Mouse (Mus musculus): ENCODE data around the gene Ptov1. TPM values are rescaled to one million over a fixed set of nuclear protein-coding genes. Genes with fewer than 3 reads are reported as not detected.
A peak's percentile ranks its signal among the peaks of the same experiment; 100 is the strongest.

Gene Ptov1
- total RNA-seq, 2 experiments from 2014 or later = 286 to 287 TPM

GRCm38 (mm10) chr7:44863210-44863609, 6.4 kb downstream of the Ptov1 start:
- intact Hi-C loops (cut with DNase I) = no loop called here
- no peak for DNase-seq (ENCODE audit: low spot score in 2 of 2)

DNA sequence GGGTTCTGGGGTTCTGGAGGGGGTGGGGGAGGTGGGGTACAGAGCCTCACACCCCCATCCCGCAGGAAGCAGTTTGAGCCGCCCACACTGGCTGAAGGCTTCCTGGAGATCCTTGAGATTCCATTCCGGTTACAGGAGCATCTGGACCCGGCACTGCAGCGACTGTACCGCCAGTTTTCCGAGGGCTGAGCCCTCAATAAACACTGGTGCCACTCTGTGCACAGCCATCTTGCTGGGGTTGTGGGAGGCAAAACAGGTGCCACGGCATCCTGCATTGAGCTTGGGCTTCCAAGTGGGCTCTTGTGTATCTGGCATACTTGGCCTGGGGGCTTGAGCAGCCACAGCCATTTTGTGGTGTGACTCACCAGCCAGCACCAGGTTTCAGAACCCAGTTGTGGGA, 7.2 kb downstream of the Ptov1 start:
- intact Hi-C loops (cut with DNase I) = no loop called here
- DNase-seq (ENCODE audit: low spot score in 2 of 2) = no peak

DNA sequence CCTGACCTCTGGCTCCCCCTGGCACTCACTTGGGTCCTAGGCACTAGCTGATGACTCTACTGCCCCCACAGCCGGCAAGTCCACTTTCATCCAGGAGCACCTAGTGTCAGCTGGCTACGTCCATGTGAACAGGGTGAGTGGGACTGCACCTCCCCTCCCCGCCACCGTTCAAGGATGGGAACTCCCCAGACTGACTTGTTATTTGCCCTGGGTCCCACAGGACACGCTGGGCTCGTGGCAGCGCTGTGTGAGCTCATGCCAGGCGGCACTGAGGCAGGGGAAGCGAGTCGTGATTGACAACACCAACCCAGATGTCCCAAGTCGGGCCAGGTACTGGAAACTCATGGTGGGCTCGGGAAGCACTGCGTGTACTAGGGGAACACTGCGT, 8.2 kb downstream of the Ptov1 start:
- DNase-seq (ENCODE audit: low spot score in 2 of 2) = no peak
- intact Hi-C loops (cut with DNase I) = no loop called here

DNA sequence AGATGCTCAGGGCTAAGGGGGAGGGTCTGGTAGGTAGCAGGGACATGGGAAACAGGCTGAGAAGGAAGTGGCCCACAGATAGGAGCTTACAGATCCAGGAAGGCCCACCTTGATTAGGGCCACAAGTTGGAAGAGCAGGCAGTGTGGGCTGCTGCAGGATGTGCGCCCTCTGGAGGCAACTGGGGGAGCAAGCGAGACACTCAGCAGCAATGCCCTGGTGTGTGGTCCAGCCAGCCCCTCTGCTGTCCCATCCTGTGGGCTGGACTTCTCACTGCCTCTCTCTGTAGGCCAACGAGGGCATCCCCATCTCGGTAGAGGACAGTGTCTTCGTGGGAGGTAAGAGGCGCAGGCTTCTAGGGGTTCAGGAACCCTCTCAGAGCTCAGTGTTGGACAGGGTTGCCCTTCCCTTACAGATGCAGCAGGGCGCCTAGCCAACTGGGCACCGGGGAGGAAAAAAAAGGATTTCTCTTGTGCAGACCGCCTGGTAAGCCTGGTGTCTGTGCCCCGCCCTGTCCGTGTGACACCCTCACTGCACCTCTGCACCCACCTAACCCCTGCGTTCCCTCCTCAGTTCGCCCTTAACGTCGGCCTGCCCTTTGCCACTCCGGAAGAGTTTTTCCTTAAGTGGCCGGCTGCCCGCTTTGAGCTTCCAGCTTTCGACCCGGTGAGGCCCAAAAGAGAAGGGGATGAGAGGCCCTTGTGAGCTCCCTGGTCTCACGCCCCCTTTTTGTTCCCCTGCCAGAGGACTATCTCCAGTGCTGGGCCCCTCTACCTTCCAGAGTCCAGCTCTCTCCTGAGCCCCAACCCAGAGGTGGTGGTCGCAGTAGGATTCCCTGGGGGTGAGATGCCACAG, 8.8 kb downstream of the Ptov1 start:
- intact Hi-C loops (cut with DNase I) = no loop called here

GRCm38 (mm10) chr7:44859896-44860295, 9.7 kb downstream of the Ptov1 start:
- intact Hi-C loops (cut with DNase I) = no loop called here
- no peak for DNase-seq (ENCODE audit: low spot score in 2 of 2)

More for the DNA sequence above, 8.8 kb downstream of the Ptov1 start:
- DNase-seq (ENCODE audit: low spot score in 2 of 2) = peak in 1 of 2 experiments; percentile 57

GRCm38 (mm10) chr7:44857905-44858304, 11.7 kb downstream of the Ptov1 start:
- DNase-seq (ENCODE audit: low spot score in 2 of 2) = no peak
- intact Hi-C loops (cut with DNase I) = loop anchor here (1.0 kb wide), 1 partner anchor 11 kb away; the partner anchor contains the start of gene Ptov1

DNA sequence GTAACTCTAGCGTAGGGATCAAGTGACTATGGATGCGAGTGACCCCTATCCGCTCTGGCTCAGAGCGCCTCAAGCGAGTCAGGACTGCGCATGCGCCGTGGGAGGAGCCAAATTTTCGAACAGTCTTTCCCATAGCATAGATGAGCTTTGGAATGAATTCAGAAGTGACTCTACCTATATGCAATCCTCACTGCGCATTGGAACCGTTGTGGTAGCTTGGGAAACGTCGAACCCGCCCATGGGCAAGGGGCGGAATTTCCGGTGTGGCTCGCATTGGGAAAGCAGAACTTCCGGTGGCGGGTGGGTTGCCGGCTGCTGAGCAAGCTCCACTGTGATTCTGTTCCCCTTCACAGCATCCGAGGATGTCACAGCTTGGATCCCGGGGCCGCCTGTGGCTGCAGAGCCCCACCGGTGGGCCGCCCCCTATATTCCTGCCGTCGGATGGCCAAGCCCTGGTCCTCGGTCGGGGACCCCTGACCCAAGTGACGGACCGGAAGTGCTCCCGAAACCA, 12.5 kb downstream of the Ptov1 start, which contains the start of gene Pnkp:
Gene Pnkp (plus strand): TSS at position 98 of the 511 bp plus-strand sequence.
- DNase-seq (ENCODE audit: low spot score in 2 of 2) = peak; percentile 92 to 97
- intact Hi-C loops (cut with DNase I) = loop anchor here (1.0 kb wide), 1 partner anchor 12 kb away; the partner anchor contains the start of gene Ptov1

DNA sequence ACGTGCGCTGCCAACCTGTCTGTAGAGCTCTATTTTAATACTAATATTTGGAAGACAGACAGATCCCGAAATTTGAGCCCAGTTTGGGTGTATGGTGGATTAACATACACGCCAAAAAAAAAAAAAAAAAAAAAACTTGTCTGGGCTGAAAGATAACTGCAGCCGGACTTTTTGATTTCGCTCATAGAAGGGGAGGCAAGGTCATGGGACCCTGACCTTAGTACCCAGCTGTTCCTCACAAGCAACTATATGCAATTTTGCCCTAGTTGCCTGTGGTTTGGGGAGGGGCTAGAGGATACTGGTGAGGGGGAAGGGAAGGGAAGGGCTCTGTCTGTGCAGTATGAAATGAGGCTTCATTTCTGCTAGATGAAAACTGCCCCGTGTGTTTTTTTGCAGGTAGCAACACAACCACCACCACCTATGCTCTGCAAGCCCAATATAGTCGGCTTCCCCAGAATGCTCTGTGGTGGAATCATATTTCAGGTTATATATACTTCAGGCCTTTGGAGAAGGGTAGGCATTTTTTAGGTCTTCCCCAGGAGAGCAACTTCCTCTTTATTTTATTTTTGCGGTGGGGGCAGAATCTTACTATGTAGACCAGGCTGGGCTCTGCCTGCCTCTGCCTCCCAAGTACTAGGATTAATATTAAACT, 13.2 kb downstream of the Ptov1 start:
- intact Hi-C loops (cut with DNase I) = no loop called here
- no peak for DNase-seq (ENCODE audit: low spot score in 2 of 2)

DNA sequence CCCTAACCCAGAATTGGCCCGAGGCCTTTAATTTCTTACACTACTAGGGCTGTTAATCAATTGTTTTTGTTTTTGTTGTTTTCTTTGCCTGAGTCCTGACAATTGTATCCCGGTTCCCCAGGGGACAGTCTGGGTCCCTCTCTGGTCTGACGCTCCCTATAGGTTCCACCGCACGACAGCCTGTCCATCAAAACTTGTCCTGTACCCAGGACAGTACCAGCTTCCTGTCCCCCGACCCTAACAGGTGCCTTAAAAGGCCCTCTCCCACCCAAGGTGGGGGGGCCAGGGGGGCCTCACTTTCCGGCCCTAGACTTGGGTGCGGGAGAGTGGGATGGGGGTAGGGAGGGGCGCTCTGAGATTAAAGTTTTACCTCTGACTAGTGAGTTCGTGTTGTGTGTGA, 14.6 kb downstream of the Ptov1 start:
- no peak for DNase-seq (ENCODE audit: low spot score in 2 of 2)
- intact Hi-C loops (cut with DNase I) = no loop called here

DNA sequence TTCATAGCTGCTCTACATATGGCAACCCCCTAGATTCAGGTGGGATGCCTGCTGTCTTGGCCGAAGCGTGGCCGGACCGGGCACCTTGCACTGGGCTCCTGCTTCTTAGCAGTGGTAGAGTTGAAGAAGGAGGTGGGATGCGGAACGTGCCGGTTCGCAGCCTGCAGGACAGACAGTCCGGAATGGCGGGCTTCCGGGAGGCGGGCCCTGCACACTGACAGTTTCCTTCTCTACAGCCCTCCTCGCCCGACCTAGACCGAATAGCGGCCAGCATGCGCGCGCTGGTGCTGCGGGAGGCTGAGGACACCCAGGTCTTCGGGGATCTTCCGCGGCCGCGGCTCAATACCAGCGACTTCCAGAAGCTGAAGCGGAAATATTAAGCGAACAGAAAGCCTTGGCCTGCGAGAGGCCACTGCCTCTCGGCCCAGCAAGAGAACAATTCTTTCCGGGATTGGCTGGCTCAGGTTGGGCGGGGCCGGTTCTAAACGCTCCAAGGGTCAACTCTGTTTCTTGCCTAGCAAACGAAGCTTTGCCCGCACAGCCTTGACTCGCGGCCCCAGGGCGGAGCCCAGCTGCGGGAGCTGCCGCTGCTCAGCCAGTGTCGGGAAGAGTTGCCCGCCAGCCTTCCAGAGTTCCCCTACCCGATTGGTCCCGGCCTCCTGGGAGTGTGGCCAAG, 15.1 kb downstream of the Ptov1 start:
- intact Hi-C loops (cut with DNase I) = no loop called here

GRCm38 (mm10) chr7:44853596-44854355, 15.8 kb downstream of the Ptov1 start:
- DNase-seq (ENCODE audit: low spot score in 2 of 2) = no peak
- intact Hi-C loops (cut with DNase I) = no loop called here

More for the DNA sequence above, 15.1 kb downstream of the Ptov1 start:
- DNase-seq (ENCODE audit: low spot score in 2 of 2) = peak; percentile 70 to 75

DNA sequence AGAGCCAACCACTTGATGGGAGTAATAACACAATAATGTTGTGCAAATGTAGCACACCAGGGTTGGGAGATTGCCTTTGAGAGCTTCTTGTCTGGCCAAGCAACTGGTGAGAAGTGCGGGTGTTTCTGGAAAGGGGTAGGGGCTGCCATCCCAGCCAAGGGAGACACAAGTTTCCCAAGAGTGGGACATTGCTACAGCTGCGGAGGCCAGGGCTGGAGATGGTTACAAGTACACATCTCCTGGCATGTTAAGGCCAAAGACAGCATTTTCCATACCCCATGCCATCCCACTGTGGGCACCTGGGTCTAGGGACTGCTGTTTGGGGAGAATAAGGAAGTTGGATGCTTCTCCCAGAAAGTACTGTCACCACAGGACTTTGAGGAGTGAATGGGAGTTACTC, 16.5 kb downstream of the Ptov1 start:
- DNase-seq (ENCODE audit: low spot score in 2 of 2) = no peak
- intact Hi-C loops (cut with DNase I) = no loop called here

DNA sequence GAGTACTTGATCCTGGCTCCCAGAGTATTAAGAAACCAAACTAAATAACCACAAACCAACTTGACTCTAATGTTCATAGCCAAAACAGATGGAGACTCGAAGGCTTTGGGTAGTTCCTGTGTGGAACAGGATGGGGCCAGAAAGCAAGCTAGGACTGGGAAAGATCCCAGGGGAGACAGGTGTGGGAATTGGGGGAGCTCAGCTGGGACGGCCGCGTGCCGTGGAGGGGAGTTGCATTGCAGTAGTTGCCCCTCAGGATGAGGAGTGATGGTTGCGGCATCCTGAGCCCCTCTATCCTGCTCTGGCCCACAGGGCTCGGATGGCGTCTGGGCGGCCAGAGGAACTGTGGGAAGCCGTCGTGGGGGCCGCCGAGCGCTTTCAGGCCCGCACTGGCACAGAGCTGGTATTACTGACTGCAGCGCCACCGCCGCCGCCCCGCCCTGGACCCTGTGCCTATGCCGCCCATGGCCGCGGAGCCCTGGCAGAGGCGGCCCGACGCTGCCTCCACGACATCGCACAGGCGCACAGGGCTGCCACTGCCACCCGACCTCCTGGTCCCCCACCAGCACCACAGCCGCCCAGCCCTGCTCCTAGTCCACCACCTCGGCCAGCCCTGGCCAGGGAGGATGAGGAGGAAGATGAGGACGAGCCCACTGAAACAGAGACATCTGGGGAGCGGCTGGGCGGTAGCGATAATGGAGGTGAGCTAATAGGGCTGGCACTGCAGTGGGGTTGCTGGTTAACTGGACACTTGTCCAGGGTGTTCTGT, 17.1 kb downstream of the Ptov1 start:
- intact Hi-C loops (cut with DNase I) = no loop called here
- no peak for DNase-seq (ENCODE audit: low spot score in 2 of 2)

DNA sequence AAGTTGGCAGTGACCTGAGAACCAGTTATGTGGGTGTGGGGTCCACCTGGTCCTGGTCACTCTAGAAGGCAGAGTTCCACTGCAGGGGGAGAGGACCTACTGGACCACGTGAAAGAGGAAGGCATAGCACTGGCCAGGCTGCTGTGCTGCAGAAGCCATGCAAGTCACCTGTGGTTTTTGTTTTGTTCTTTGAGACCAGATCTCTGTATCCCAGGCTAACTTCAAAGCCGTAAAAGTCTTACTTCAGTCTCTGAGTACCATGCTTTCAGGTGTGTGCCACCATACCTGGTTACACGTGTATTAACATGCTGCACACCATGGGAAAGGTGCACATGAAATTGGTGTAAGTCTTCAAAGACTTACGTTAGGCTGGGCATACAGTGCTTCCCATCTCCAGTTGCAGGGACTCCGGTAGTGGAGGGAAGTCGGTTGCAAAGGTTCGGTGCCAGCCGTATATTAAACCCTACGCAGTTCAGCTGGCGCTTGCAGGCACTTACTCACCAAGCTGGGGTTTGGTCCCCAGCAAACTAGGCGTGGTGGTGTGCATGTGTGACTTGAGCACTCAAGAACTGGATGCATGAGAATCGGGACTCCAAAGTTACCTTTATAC, 17.9 kb downstream of the Ptov1 start:
- DNase-seq (ENCODE audit: low spot score in 2 of 2) = no peak
- intact Hi-C loops (cut with DNase I) = no loop called here

- intact Hi-C loops (cut with DNase I) = no loop called here
Measured at GRCm38 (mm10) chr7:44850789-44851624, 18.6 kb downstream of the Ptov1 start.

DNA sequence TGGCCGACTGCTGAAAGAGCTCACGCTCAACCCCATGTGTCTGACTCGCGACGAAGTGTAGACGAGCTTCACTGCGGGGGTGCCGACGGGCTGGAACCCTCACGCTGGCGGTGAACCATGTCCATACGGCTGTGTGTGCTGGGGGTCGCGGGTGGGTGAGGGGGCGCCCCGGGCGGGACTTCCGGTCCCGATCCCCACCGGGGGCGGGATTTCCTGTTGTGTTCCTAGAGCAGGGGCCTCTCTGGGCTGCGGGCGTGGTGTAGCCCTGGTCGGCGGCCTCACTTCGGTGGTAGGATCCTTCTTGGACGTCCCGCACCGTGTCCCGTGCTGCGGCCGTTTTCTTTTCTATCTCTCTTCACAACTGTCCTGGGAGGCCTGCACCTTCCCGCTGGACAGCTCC, 19.4 kb downstream of the Ptov1 start:
- intact Hi-C loops (cut with DNase I) = no loop called here

More at GRCm38 (mm10) chr7:44850789-44851624, 18.6 kb downstream of the Ptov1 start:
- no peak for DNase-seq (ENCODE audit: low spot score in 2 of 2)

DNA sequence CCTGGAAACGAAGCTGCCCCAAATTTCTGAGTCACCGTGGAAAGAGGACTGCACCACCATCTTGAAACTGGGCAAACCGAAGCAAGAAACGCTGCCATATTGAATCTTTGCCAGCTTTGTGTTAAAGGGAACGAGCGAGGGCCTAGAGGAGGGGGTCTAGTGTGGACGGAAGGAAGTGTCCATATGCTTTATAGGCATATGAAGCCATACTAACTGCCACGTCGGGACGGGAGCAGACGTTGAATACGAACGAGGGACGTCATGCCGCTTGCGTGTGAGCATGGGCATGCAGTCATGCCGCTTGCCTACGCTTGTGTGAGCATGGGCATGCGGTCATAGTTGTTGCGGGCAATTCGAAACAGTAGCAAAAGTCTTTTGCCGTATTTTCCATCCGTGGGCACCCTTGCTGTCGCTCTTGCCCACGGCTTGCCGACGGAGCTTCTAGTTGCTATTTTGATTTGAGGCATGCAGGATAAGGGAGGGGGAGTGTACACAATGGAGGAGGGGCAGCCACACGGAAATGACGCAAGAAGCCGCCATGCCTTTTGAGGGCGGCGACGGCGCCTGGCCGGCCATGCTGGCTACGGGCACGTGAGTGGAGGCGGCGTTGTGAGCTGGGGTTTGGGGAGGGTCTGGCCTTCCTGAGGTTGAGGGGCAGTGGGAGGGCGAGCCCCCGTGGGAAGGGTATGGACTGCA, 20.0 kb downstream of the Ptov1 start:
- intact Hi-C loops (cut with DNase I) = loop anchor here (1.0 kb wide), 1 partner anchor 41 kb away; no protein-coding TSS in a partner anchor
- DNase-seq (ENCODE audit: low spot score in 2 of 2) = peak; percentile 91 to 96

More for the DNA sequence above, 19.4 kb downstream of the Ptov1 start:
- DNase-seq (ENCODE audit: low spot score in 2 of 2) = peak; percentile 78

Data from left cerebral cortex, postnatal 25 days (tissue).